Mouse (Mus musculus) E14TG2a.4 (cell line): ENCODE measurements around the gene Hexim1.

Experiments used
- H3K27me3 ChIP-seq: 2 replicates; pipeline ENCODE4 v1.6.1; 2014; ENCODE audit warnings: low read length, control low read depth; ENCODE audit not compliant: insufficient read depth
- H3K36me3 ChIP-seq: 2 replicates; pipeline ENCODE4 v1.6.1; 2014; ENCODE audit warnings: low read length, control low read depth; ENCODE audit not compliant: insufficient read depth
- H3K4me1 ChIP-seq: replicated peaks from 2 replicates; pipeline ENCODE4 v1.6.1; 2014; ENCODE audit warnings: low read depth, low read length, control low read depth
- H3K4me3 ChIP-seq: replicated peaks from 2 replicates; pipeline ENCODE4 v1.5.1; 2014; ENCODE audit warnings: mild to moderate bottlenecking, low read length
- H3K9me3 ChIP-seq: 2 replicates; pipeline ENCODE4 v1.6.1; 2014; ENCODE audit warnings: low read length, control low read depth
- CTCF ChIP-seq: conservative IDR thresholded peaks from 2 replicates; pipeline ENCODE4 v1.5.1; 2014; ENCODE audit warnings: low read length
- NANOG ChIP-seq: IDR thresholded peaks from 2 replicates; pipeline ENCODE4 v1.6.1; 2014; ENCODE audit warnings: borderline replicate concordance, low read length, mixed read lengths
- POU5F1 ChIP-seq: IDR thresholded peaks from 2 replicates; pipeline ENCODE4 v1.6.1; 2014; ENCODE audit warnings: low read length, borderline replicate concordance

Hexim1 gene

DNA sequence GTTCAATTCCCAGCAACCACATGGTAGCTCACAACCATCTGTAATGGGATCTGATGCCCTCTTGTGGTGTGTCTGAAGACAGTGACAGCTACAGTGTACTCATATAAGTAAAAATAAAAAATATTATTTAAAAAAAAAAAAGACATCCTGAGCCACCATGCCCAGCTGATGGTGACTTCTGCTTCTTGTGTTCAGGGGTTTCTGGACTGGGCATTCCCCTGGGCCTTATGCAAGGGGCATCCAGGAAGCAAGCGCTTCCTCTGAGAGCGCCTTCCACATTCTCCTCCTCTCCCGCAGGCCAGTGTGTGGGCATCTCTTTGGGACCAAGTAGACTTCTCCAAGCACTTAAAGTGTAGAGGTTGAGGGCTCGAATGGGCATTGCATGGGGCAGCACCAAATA is 30.4 kb downstream of the Hexim1 start:
- no peak for TF ChIP-seq POU5F1
- TF ChIP-seq CTCF, result no peak
- TF ChIP-seq NANOG, result no peak
- Histone ChIP-seq H3K9me3 (no peaks in the 10 kb centered on the region; the same call in 1 of the 2 replicates), H3K36me3 (no peaks in the 10 kb centered on the region), H3K4me1 (peaks cover 46% of the 10 kb centered on the region), H3K27me3 (peaks cover 15% of the 10 kb centered on the region), H3K4me3 (no peak overlapping the region)

DNA sequence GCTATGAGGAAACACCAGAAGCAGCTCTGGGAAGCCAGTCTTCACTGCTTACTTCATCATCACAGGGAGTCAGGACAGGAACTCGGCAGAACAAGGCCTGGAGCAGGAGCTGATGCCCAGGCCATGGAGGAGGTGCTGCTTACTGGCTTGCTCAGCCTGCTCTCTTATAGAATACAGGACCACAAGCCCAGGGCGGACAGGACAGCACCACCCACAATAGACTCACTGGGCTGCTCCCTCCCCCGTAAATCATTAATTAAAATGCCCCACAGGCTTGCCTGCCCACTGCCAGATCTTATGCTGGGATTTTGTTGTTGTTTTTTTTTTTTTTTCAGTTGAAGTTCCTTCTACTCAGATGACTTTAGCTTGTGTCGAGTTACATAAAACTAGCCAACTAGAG is 31.7 kb downstream of the Hexim1 start:
- Histone ChIP-seq H3K4me1 (peaks cover 36% of the 10 kb centered on the region), H3K36me3 (no peaks in the 10 kb centered on the region), H3K9me3 (no peaks in the 10 kb centered on the region; the same call in 1 of the 2 replicates), H3K27me3 (peaks cover 26% of the 10 kb centered on the region), H3K4me3 (no peak overlapping the region)
- TF ChIP-seq CTCF, result no peak
- no peak for TF ChIP-seq POU5F1
- no peak for TF ChIP-seq NANOG

- Histone ChIP-seq H3K27me3 (peaks cover 28% of the 10 kb centered on the region), H3K4me1 (peaks cover 29% of the 10 kb centered on the region), H3K9me3 (no peaks in the 10 kb centered on the region), H3K36me3 (no peaks in the 10 kb centered on the region), H3K4me3 (no peak overlapping the region)
- TF ChIP-seq NANOG (no peak), CTCF (no peak), POU5F1 (no peak)
Observed at GRCm38 (mm10) chr11:103149771-103150170, 33.7 kb downstream of the Hexim1 start.

DNA sequence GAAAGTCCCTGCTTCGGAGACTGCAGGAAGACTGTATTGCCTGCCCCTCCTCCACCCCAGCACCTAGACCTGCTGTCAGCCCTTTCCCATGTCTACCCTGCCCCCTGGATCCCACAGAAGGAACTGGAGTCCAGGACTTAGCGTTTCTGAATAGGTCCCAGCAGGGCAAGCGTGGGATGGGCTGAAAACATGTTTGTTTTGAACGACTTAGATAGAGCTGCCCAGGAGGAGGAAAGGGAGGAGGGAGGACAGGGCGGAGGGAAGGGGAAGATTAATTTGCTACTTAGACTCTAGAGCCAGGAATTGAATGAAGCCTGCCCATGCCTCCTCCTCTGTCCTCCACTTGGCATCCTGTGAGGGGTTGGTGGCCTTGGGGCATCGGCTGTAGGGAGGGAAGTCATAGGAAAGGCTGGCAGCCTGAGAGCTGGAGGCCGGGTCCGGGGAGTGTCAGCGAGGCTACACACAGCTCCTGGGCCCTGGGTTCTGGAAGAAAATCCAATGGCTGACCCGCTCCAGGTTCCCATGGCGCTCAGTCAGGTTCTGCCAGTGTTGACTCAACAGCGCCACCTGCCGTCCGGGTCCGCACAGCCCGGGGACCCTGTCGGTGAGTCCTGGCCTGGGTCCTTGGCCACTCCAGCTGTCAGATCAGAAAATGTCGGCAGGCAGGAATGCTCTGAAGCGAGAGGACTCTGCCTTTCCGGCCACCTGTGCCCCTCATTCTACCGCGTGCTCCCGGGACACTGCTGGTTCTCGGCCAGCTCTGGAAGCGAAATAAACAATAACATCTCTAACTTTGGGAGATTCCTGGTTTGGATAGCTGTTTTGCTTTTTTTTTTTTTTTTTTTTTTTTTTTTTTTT is 42.8 kb downstream of the Hexim1 start:
- no peaks in the 10 kb centered on the region for H3K27me3 ChIP-seq
- TF ChIP-seq NANOG (no peak), POU5F1 (no peak), CTCF (peak; percentile 91)
- H3K4me1 ChIP-seq, result peaks cover 36% of the 10 kb centered on the region
- peak overlapping the region; percentile 75 for H3K4me3 ChIP-seq
- H3K9me3 ChIP-seq, result no peaks in the 10 kb centered on the region
- no peaks in the 10 kb centered on the region for H3K36me3 ChIP-seq

GRCm38 (mm10) chr11:103160738-103161137 is 44.7 kb downstream of the Hexim1 start:
- H3K4me3 ChIP-seq, result peak overlapping the region; percentile 70
- no peaks in the 10 kb centered on the region for H3K27me3 ChIP-seq
- H3K36me3 ChIP-seq, result no peaks in the 10 kb centered on the region
- H3K4me1 ChIP-seq, result peaks cover 44% of the 10 kb centered on the region
- TF ChIP-seq POU5F1 (no peak), CTCF (no peak), NANOG (no peak)
- H3K9me3 ChIP-seq, result no peaks in the 10 kb centered on the region

DNA sequence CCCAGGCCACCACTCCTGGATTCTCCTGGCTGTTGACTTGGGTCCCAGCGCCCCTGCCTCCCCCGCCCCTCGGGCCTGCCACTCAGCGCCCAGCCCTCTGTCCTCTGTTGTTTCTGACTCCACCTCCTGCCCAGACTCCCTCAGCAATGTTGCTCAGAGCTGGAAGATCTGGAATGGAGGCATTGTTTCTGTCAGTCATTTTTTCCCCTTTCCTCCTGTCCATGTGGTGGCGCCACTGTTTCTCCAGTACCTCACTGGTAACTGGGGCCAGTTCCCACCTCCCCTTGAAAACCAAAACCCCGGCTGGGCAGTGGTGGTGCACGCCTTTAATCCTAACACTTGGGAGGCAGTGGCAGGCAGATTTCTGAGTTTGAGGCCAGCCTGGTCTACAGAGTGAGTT is 45.4 kb downstream of the Hexim1 start:
- H3K27me3 ChIP-seq, result no peaks in the 10 kb centered on the region
- TF ChIP-seq CTCF (peak; percentile 19), NANOG (no peak)
- H3K9me3 ChIP-seq, result peaks cover 4% of the 10 kb centered on the region
- H3K36me3 ChIP-seq, result no peaks in the 10 kb centered on the region
- H3K4me3 ChIP-seq, result peak overlapping the region; percentile 70
- H3K4me1 ChIP-seq, result peaks cover 44% of the 10 kb centered on the region

DNA sequence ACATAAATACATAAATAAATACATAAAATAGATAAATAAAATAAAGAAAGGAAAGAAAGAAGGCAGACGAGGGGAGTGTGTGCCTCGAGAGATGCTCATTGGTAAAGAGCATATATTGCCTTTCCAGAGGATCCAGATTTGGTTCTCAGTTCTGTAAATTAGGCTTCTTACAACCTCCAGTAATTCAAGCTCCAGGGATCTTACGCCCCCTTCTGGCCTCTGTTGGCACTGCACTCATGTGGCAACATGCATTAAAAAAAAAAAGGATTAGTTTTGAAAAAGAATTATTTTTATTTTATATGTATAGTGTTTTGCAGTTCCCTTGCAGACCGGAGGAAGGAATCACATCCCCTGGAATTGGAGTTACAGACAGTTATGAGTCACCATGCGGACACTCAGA is 46.1 kb downstream of the Hexim1 start:
- Histone ChIP-seq H3K27me3 (no peaks in the 10 kb centered on the region), H3K36me3 (no peaks in the 10 kb centered on the region), H3K9me3 (peaks cover 4% of the 10 kb centered on the region), H3K4me1 (peaks cover 44% of the 10 kb centered on the region), H3K4me3 (no peak overlapping the region)
- TF ChIP-seq POU5F1 (no peak), CTCF (peak; percentile 97), NANOG (no peak)

DNA sequence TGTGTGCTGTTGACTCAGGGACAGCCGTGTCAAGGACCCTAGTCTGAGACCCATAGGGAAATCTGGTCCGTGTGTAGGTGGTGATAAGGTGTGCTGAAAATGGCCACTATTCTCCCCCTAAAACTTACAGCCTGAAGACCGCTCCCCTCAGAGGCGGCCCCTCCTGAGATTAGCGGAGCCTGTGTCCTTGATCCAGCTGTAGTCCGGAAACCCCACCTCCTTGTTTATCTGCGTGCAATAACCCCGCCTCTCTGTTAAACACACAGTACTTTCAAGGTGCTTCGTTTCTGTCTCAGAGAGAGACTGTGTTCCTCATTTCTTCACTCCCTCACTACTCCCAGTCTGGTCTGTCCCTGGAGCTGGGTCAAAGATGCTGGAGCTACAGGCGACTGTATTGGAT is 48.4 kb downstream of the Hexim1 start:
- peaks cover 10% of the 10 kb centered on the region for H3K27me3 ChIP-seq
- no peaks in the 10 kb centered on the region for H3K36me3 ChIP-seq
- H3K9me3 ChIP-seq, result peaks cover 4% of the 10 kb centered on the region
- H3K4me3 ChIP-seq, result peak overlapping the region; percentile 35; the same call in 1 of the 2 replicates
- no peak for TF ChIP-seq CTCF
- no peak for TF ChIP-seq NANOG
- no peak for TF ChIP-seq POU5F1
- H3K4me1 ChIP-seq, result peaks cover 34% of the 10 kb centered on the region
